Mouse (Mus musculus) MEL (cell line): Measurements from ENCODE around the gene Prf1.

ENCODE experiments used
- CTCF ChIP-seq, 3 experiments: IDR thresholded peaks in 2 of 3; conservative IDR thresholded peaks in 1 of 3; 2 replicates each; pipeline ENCODE4 v1.5.1; 2011 to 2012; ENCODE audit warnings: low read length in 3 of 3, low read depth in 2 of 3, mild to moderate bottlenecking in 2 of 3, improper control_type of control experiment in 1 of 3, inconsistent platforms in 1 of 3, mixed read lengths in 1 of 3, moderate library complexity in 1 of 3; ENCODE audit not compliant: control insufficient read depth in 1 of 3, insufficient read depth in 1 of 3, poor library complexity in 1 of 3, severe bottlenecking in 1 of 3
- EP300 ChIP-seq, 2 experiments: IDR thresholded peaks; 2 replicates each; pipeline ENCODE4 v1.6.1; 2011; ENCODE audit warnings: improper control_type of control experiment in 2 of 2, low read length in 2 of 2, low read depth in 1 of 2, mild to moderate bottlenecking in 1 of 2
- MEF2A ChIP-seq: IDR thresholded peaks from 2 replicates; pipeline ENCODE4 v1.6.1; 2014; ENCODE audit warnings: low read depth, mild to moderate bottlenecking, inconsistent platforms, low read length, improper control_type of control experiment; ENCODE audit not compliant: poor library complexity, insufficient replicate concordance, severe bottlenecking; ENCODE audit errors: extremely low read depth
- MYB ChIP-seq: IDR thresholded peaks from 2 replicates; pipeline ENCODE4 v1.6.1; 2011; ENCODE audit warnings: mild to moderate bottlenecking, low read depth, low read length, improper control_type of control experiment
- NRF1 ChIP-seq: IDR thresholded peaks from 2 replicates; pipeline ENCODE4 v1.6.1; 2014; ENCODE audit warnings: low read depth, mild to moderate bottlenecking, inconsistent platforms, low read length, improper control_type of control experiment, moderate library complexity; ENCODE audit not compliant: poor library complexity, insufficient read depth, severe bottlenecking
- POLR2A ChIP-seq, 2 experiments: IDR thresholded peaks; 2 replicates each; pipeline ENCODE4 v1.6.1; 2011 to 2012; ENCODE audit warnings: low read length in 2 of 2, mild to moderate bottlenecking in 2 of 2, control low read depth in 1 of 2, improper control_type of control experiment in 1 of 2, low read depth in 1 of 2, moderate library complexity in 1 of 2; ENCODE audit not compliant: control insufficient read depth in 1 of 2, insufficient read depth in 1 of 2, poor library complexity in 1 of 2
- ZMIZ1 ChIP-seq: IDR thresholded peaks from 2 replicates; pipeline ENCODE4 v1.6.1; 2012; ENCODE audit warnings: low read depth, mild to moderate bottlenecking, inconsistent platforms, low read length, improper control_type of control experiment, moderate library complexity
- ZNF384 ChIP-seq: IDR thresholded peaks from 2 replicates; pipeline ENCODE4 v1.6.1; 2012; ENCODE audit warnings: low read depth, mild to moderate bottlenecking, inconsistent platforms, low read length, improper control_type of control experiment

GRCm38 (mm10) chr10:61274532-61274931 lies 23.1 kb upstream of the Prf1 start:
- TF ChIP-seq CTCF (IDR thresholded peaks at IDR 0.05 in 2 of 3, conservative IDR thresholded peaks at IDR 0.05 in 1 of 3; ENCODE audit: control insufficient read depth in 1 of 3, insufficient read depth in 1 of 3, low read depth in 2 of 3, low read length in 3 of 3, poor library complexity in 1 of 3, severe bottlenecking in 1 of 3) (no peak), NRF1 (no peak), ZMIZ1 (no peak), POLR2A (IDR thresholded peaks at IDR 0.05; ENCODE audit: control insufficient read depth in 1 of 2, insufficient read depth in 1 of 2, low read depth in 1 of 2, low read length in 2 of 2, poor library complexity in 1 of 2) (no peak), MYB (no peak), ZNF384 (no peak), MEF2A (no peak), EP300 (IDR thresholded peaks at IDR 0.05; ENCODE audit: low read depth in 1 of 2, low read length in 2 of 2) (no peak)
